Mouse (Mus musculus): ENCODE measurements at regions not wholly inside any gene's neighbourhood (a gene's known extent, or its start where the extent isn't known, plus 50 kb on each side); places are given as distances from the start of the nearest gene placed in this dataset.

GRCm38 (mm10) chr3:45198994-45199589 lies 179.1 kb upstream of the Pcdh10 start:
- no peak for DNase-seq

DNA sequence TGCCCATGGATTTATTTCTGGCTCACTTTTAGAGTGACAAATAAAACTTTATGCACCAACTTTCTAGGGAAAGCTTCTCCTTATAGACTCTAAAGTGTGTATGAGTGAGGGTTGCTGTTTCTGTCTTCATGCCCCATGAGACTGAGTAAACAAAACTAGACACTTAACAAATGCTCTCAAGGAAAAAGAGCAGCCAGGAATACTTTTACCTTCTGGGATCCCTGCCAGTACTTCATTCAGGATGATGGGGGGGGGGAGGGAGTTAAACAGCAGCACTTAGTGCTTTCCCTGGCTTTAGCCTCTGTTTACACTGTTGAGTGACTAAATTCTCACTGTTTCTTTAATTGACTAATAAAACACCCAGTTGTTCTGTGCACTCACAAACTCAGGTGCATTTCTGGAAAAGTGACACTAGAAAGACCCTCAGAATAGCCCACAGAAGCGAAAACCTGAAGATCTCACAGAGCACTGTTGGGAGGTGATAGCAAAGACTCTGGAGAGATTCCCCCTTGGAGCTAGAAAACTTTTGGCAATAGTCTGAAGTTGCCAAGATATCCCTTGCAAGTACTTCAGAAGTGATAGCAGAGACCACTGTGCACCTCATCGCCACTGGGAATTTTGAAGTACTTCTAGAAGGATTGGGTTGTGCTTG lies 173.7 kb upstream of the Pcdh10 start:
- DNase-seq = no peak

DNA sequence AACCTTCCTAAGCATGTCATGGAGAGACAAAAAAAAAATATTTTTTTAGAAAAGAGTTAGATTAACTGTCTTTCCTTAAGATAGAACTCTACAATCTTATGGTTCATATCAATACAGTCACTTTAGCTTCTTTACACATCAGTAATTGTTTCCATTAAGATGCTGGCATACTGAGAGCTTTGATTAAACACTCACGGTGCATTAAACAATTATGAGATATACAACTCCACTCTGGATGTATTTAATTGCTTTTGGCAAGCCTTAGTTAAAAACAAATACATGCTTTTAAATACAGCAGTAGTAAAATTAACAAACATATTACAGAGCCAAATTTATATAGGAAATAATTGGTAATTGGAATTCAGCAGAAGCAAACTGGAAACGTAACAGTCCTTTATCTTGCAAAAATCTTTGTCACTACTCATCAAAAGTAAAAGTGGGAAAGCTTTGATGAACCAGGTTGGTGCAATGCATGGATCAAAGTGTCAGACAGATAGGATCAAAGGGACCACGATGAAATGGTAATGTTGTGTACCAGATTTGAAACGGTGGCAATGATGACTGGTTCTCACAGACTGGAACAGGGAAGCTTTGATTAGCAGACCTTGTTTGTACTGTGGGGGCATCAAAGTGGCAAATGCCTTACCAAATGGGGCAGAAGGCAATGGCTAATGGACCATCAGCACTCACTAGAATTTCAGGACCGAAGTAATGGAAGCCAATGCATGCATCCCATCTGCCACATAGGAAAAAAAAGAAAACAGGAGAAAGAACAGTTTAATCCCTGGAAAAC lies 146.4 kb upstream of the Pcdh10 start:
- peak; percentile 82 for DNase-seq

DNA sequence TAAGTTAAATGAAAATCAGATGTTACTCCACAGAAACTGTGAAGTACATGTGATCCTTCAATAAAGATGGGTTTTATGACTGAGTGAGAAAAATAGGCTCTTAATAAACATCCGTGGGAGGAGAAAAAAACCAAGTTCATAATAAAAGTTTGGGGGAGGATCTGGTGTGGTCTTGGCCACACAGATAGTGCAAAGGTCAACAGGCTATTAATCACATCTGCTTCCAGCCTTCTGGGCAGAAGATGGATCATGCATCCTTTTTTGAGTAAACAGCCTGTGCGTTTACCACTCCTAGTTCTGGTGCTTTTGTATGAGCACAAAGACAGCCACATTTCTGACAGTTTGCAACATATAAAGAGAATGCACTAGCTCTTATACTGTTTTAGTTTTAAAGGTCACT lies 139.7 kb upstream of the Pcdh10 start:
- no peak for DNase-seq

DNA sequence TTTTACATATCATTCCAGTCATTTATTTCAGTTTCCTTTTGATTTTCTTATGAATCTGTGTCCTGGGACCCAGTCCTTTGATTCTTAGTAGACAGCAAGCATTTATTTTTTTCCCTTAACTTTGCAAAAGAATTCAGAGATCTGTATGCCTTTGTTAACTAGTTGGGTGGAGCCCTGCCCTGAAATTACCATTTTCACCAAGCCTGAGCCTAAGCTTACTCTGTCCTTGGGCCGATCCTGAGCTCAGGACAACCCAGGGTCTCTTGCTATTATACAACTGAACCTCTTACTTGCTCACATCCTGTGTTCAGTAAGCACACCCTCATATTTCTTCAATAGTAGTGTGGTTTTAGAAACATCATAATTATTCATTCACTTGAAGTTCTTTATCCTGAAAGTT lies 132.7 kb upstream of the Pcdh10 start:
- no peak for DNase-seq

GRCm38 (mm10) chr3:45246601-45247000 lies 131.6 kb upstream of the Pcdh10 start:
- no peak for DNase-seq

DNA sequence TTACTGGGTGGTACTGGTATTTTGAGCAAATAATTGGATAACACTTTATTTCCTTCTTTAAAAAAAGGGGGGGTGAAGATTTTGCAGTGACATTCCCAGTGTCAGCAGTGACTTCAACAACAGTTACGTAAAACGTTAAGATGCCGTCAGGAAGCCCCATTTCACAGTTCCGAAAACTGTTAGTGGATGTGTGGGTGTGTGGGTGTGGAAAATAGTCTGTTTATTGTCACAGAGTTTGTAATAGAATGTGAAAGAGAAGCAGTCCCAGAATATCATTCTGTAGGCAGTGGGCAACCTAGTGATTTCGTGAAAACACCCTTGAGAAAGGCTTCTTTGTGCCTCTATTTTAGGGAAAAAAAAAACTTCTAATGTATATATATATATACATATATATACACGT lies 101.4 kb upstream of the Pcdh10 start:
- no peak for DNase-seq

- peak; percentile 49 for DNase-seq
Observed at GRCm38 (mm10) chr3:45297242-45297853, 80.8 kb upstream of the Pcdh10 start.

DNA sequence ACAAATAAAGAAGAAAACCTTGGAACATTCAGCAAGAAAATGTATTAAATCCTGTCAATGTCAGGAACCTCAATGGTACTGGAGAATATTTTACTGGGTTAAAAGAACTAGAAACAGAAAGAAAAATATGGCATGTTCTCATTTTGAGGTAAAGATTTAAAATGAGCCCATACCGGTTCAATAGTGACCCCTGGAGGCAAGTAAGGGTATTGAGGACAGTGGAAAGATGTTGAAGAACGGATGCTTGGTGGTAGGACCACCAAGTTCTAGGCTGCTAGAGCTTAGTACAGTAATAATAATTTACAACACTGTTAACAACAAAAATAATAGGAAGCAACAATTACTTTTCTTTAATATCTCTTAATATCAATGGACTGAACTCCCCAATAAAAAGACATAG lies 58.9 kb upstream of the Pcdh10 start:
- no peak for DNase-seq
